ENCODE assay signal across 9 mouse cellular contexts in the genomic region with DNA sequence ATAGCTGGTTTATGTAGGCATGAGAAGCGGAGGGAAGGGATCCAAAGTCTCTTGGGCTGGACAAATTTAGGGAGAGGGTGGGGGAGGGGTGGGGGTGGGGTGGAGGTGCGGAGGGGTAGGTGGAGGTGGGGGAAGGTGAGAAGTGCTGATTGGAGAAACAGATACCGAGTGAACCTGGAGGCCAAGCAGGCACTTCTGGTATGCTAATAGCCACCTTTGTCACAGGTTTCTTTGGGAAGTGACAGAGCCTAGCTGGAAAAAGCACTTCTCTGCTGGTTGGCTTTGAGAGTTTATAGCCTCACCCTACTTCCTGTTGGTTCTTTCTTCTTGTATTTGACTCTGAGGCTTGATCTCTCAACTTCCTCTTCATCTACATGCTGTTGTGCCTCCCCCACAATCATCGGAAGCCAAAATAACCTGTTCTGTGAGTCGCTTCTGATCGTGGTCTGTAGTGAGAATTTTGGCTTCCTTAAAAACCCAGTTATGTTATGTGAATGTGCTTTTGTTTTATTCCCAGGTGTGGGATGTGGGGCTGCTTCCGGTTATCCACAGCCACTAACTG. TPM values are rescaled to one million over a fixed set of nuclear protein-coding genes. Genes with fewer than 3 reads are reported as not detected.
A peak's percentile ranks its signal among the peaks of the same experiment; 100 is the strongest.
DNase-seq lines count a peak whose midpoint lies in the region; ATAC-seq and TF ChIP-seq lines count a peak whose summit lies in the region.
"Had no signal": no experiment of that assay in that cellular context is flagged by ENCODE, and none has a peak within 500 bp of the region (broad histone marks: within the 10 kb centered on the region; RNA-seq: fewer than 3 reads in every experiment).

No protein-coding gene starts in this region.

- no peak overlapping the region for H3K4me3 ChIP-seq in heart, embryonic 13.5 days
- H3K4me3 ChIP-seq in CH12.LX (replicated peaks in 1 of 3; ENCODE audit: low read depth in 2 of 3, low read length in 2 of 3, poor library complexity in 1 of 3), result no peak overlapping the region
- H3K4me3 ChIP-seq in forebrain, embryonic 11.5 days (ENCODE audit: low read depth, low read length), result no peak overlapping the region
- H3K4me3 ChIP-seq: hindbrain, embryonic 13.5 days had no signal

- H3K9ac ChIP-seq in heart, embryonic 13.5 days, result no peak overlapping the region
- no peak overlapping the region for H3K9ac ChIP-seq in CH12.LX (ENCODE audit: insufficient read depth, low read depth)
- H3K9ac ChIP-seq in forebrain, embryonic 11.5 days (ENCODE audit: low read length), result no peak overlapping the region
- H3K9ac ChIP-seq: hindbrain, embryonic 13.5 days had no signal

- H3K4me1 ChIP-seq in heart, embryonic 13.5 days, result no peaks in the 10 kb centered on the region
- peaks cover 0 to 7% of the 10 kb centered on the region in 2 experiments; a peak in 1 of 4 replicates for H3K4me1 ChIP-seq in CH12.LX (ENCODE audit: control insufficient read depth in 1 of 2, insufficient read depth in 2 of 2)
- H3K4me1 ChIP-seq in forebrain, embryonic 11.5 days (replicated peaks; ENCODE audit: control insufficient read depth, insufficient read depth, low read length), result no peaks in the 10 kb centered on the region
- H3K4me1 ChIP-seq: hindbrain, embryonic 13.5 days had no signal

- peak overlapping the region; percentile 18; the same call in 1 of the 2 replicates for H3K4me2 ChIP-seq in heart, embryonic 13.5 days
- peak overlapping the region; percentile 50; the same call in 1 of the 2 replicates for H3K4me2 ChIP-seq in CH12.LX (ENCODE audit: insufficient read depth, low read depth, poor library complexity, severe bottlenecking)
- H3K4me2 ChIP-seq in forebrain, embryonic 11.5 days (ENCODE audit: low read depth, low read length, severe bottlenecking), result no peak overlapping the region
- H3K4me2 ChIP-seq: hindbrain, embryonic 13.5 days had no signal

- in situ Hi-C loops in CH12.LX (cut with MboI; ENCODE audit: low pct_ligation_motif_present, low pct_unique_long_range_greater_than_20kb, low sequenced_read_pairs), result no loop called here

- no peak for TF ChIP-seq CTCF in CH12.LX (conservative IDR thresholded peaks at IDR 0.05 in 1 of 2, IDR thresholded peaks at IDR 0.05 in 1 of 2; ENCODE audit: low read depth in 2 of 2, low read length in 2 of 2)

- H3K27me3 ChIP-seq in heart, embryonic 13.5 days (replicated peaks), result no peaks in the 10 kb centered on the region
- H3K27me3 ChIP-seq in CH12.LX (replicated peaks), result no peaks in the 10 kb centered on the region
- no peaks in the 10 kb centered on the region for H3K27me3 ChIP-seq in forebrain, embryonic 11.5 days (ENCODE audit: control insufficient read depth, insufficient read depth, low read length)
- H3K27me3 ChIP-seq: hindbrain, embryonic 13.5 days had no signal

- no peak for TF ChIP-seq EP300 in CH12.LX (IDR thresholded peaks at IDR 0.05; ENCODE audit: low read length)

- no peak for DNase-seq in heart, postnatal 4 days
- DNase-seq in CH12.LX (ENCODE audit: extremely low read depth), result peak; percentile 29
- peak; percentile 22 for DNase-seq in gonadal fat pad, adult 2 months (ENCODE audit: low read depth)
- no peak for DNase-seq in cerebellum, adult 11-12 months
- no peak for DNase-seq in cerebellum, postnatal 4 days (ENCODE audit: low spot score in 2 of 2)
- no peak for DNase-seq in forebrain, embryonic 11.5 days (ENCODE audit: low spot score)

- no peak overlapping the region for H3K27ac ChIP-seq in heart, embryonic 13.5 days (replicated peaks)
- H3K27ac ChIP-seq in CH12.LX (ENCODE audit: insufficient read depth, low read depth), result no peak overlapping the region
- H3K27ac ChIP-seq in forebrain, embryonic 11.5 days (ENCODE audit: low read depth, low read length), result no peak overlapping the region
- H3K27ac ChIP-seq: hindbrain, embryonic 13.5 days had no signal

- WGBS in heart, embryonic 13.5 days, result 16% methylated on average over 7 of the region's 7 CpGs
- 35% methylated on average over 7 of the region's 7 CpGs for WGBS in forebrain, embryonic 11.5 days

- H3K36me3 ChIP-seq in heart, embryonic 13.5 days, result no peaks in the 10 kb centered on the region
- no peaks in the 10 kb centered on the region for H3K36me3 ChIP-seq in CH12.LX (replicated peaks in 1 of 2; ENCODE audit: control insufficient read depth in 1 of 2, insufficient read depth in 1 of 2, low read length in 1 of 2)
- no peaks in the 10 kb centered on the region for H3K36me3 ChIP-seq in forebrain, embryonic 11.5 days (ENCODE audit: control insufficient read depth, insufficient read depth, low read length)
- H3K36me3 ChIP-seq: hindbrain, embryonic 13.5 days had no signal

- no peaks in the 10 kb centered on the region for H3K79me2 ChIP-seq in CH12.LX (replicated peaks; ENCODE audit: control insufficient read depth, extremely low read depth, insufficient read depth, poor library complexity, severe bottlenecking)

- no peak for TF ChIP-seq POLR2A in CH12.LX (IDR thresholded peaks at IDR 0.05; ENCODE audit: low read depth, low read length)

- TF ChIP-seq RAD21 in CH12.LX (IDR thresholded peaks at IDR 0.05; ENCODE audit: low read depth, low read length), result no peak

- H3K9me3 ChIP-seq in heart, embryonic 13.5 days, result no peaks in the 10 kb centered on the region
- no peaks in the 10 kb centered on the region for H3K9me3 ChIP-seq in CH12.LX (replicated peaks; ENCODE audit: low read length)
- H3K9me3 ChIP-seq in forebrain, embryonic 11.5 days (ENCODE audit: control insufficient read depth, low read length), result no peaks in the 10 kb centered on the region
- H3K9me3 ChIP-seq: hindbrain, embryonic 13.5 days had no signal

- ATAC-seq in heart, embryonic 13.5 days (ENCODE audit: extremely low read depth, insufficient number of reproducible peaks, low FRiP score, low TSS enrichment), result no peak
- peak; percentile 94 for ATAC-seq in neutrophil, adult 5-6 weeks (ENCODE audit: extremely low read depth, insufficient number of reproducible peaks, low FRiP score, poor library complexity, severe bottlenecking)
- no peak for ATAC-seq in forebrain, embryonic 11.5 days (replicated peaks; ENCODE audit: low FRiP score)

- dilution Hi-C loops in CH12.LX (cut with MboI; ENCODE audit: extremely low pct_ligation_motif_present, extremely low pct_unique_long_range_greater_than_20kb, low sequenced_read_pairs), result no loop called here

TF ChIP-seq in CH12.LX, 34 proteins besides CTCF, POLR2A, EP300 and RAD21:
- TF ChIP-seq ELF1 (IDR thresholded peaks at IDR 0.05; ENCODE audit: low read depth, low read length) (peak; percentile 52; the same call in 1 of the 2 replicates), BHLHE40 (IDR thresholded peaks at IDR 0.05; ENCODE audit: low read depth, low read length) (no peak)

RNA-seq across cellular contexts. Expression of a gene that starts 1.7 kb away (rescaled TPM):
- 24.6 and 25.8 TPM in 2 replicates for polyA plus RNA-seq in heart, embryonic 13.5 days (2015; fragmentation: Nextera tagmentation; extraction: Ambion mirVana)
- total RNA-seq in heart, postnatal 4 days (2021), result 10 to 100 TPM; 21.1 to 25.3 TPM
- total RNA-seq in CH12.LX (2012; rRNA removed), result 7.3 and 9.9 TPM in 2 replicates
- total RNA-seq in CH12.LX (2014; rRNA removed), result 14.2 TPM in 2 replicates
- 10.3 and 11.0 TPM in 2 replicates for polyA plus RNA-seq in CH12.LX (2012; ENCODE audit: insufficient read length, low read depth)
- polyA plus RNA-seq in gonadal fat pad, adult 2 months (2012; rRNA removed), result 11.9 and 14.5 TPM in 2 replicates
- 9.9 and 17.2 TPM in 2 replicates for total RNA-seq in neutrophil, adult 5-6 weeks (2017)
- polyA plus RNA-seq in forebrain, embryonic 11.5 days (2014; fragmentation: Nextera tagmentation; extraction: Ambion mirVana), result 76.5 and 78.4 TPM in 2 replicates

Comparison
In these comparisons a context has a peak if more than half of its experiments do, and no peak if none do; other contexts are left out.
1. DNase-seq: peak in CH12.LX (single experiment) and gonadal fat pad, adult 2 months (single experiment); none in heart, postnatal 4 days (single experiment), cerebellum, adult 11-12 months (single experiment), cerebellum, postnatal 4 days (0 of 2) and forebrain, embryonic 11.5 days (single experiment).